Mouse (Mus musculus) A20 (cell line): ENCODE measurements at regions not wholly inside any gene's neighbourhood (a gene's known extent, or its start where the extent isn't known, plus 50 kb on each side); places are given as distances from the start of the nearest gene placed in this dataset.
A peak's percentile ranks its signal among the peaks of the same experiment; 100 is the strongest.

Source experiments
- DNase-seq: peaks from one replicate; pipeline ENCODE4 v3.0.0-alpha.2; 2011; ENCODE audit warnings: low read depth, low spot score

GRCm38 (mm10) chr17:51262404-51262803, 83.3 kb upstream of the Tbc1d5 start:
- DNase-seq, result no peak

GRCm38 (mm10) chr17:51258316-51258715, 79.2 kb upstream of the Tbc1d5 start:
- no peak for DNase-seq

- no peak for DNase-seq
Measured at GRCm38 (mm10) chr17:51248543-51248942, 69.4 kb upstream of the Tbc1d5 start.

GRCm38 (mm10) chr17:51246038-51246437, 66.9 kb upstream of the Tbc1d5 start:
- DNase-seq, result no peak

GRCm38 (mm10) chr17:51240360-51240993, 61.3 kb upstream of the Tbc1d5 start:
- DNase-seq, result peak; percentile 80

- no peak for DNase-seq
Measured at GRCm38 (mm10) chr17:51239465-51239864, 60.3 kb upstream of the Tbc1d5 start.
